Mouse (Mus musculus): ENCODE results near the gene Sipa1l3. TPM values are rescaled to one million over a fixed set of nuclear protein-coding genes. Genes with fewer than 3 reads are reported as not detected.

Gene Sipa1l3
- polyA plus RNA-seq, 1 experiment from 2014 or later: 22.0 TPM

GRCm38 (mm10) chr7:29402015-29402414 is 116.4 kb downstream of the Sipa1l3 start:
- no peak overlapping the region for H3K4me2 ChIP-seq (replicated peaks; ENCODE audit: low read depth, low read length)

DNA sequence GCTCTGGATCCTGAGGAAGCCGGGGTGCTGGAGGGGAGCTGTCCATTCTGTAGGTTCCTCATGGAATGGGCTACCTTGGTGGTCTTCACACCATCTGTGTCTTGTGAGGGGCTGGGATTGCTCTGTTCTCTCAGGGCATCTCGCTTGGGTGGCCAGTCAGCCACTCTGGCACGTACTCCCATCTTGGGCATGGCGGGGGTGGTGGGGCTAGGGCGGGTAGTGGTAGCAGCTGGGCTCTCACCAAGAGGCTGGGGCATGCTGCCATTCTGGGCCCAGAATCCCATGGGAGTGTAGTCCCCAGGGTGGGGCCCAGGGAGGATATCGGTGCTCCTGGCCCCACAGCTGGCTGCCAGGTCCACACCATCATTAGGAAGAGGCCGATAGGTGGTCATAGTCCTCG is 118.0 kb downstream of the Sipa1l3 start:
- no peak overlapping the region for H3K4me3 ChIP-seq (ENCODE audit: low read depth, low read length)
- H3K4me2 ChIP-seq (replicated peaks; ENCODE audit: low read depth, low read length): no peak overlapping the region
- no peak for ATAC-seq (ENCODE audit: insufficient number of reproducible peaks, insufficient read depth, low FRiP score, low read depth)
- 97% methylated on average over 8 of the region's 8 CpGs for WGBS
- H3K36me3 ChIP-seq (ENCODE audit: control insufficient read depth, insufficient read depth, low read length): peaks cover 28% of the 10 kb centered on the region
- H3K9me3 ChIP-seq (ENCODE audit: control insufficient read depth, low read depth, low read length): no peaks in the 10 kb centered on the region
- no peaks in the 10 kb centered on the region for H3K27me3 ChIP-seq (ENCODE audit: control insufficient read depth, insufficient read depth, low read length)
- no peak overlapping the region for H3K9ac ChIP-seq (replicated peaks; ENCODE audit: low read depth, low read length)
- H3K4me1 ChIP-seq (ENCODE audit: control insufficient read depth, insufficient read depth, low read length): no peaks in the 10 kb centered on the region
- no peak overlapping the region for H3K27ac ChIP-seq (ENCODE audit: low read length)

More at GRCm38 (mm10) chr7:29402015-29402414, 116.4 kb downstream of the Sipa1l3 start:
- no peaks in the 10 kb centered on the region for H3K4me1 ChIP-seq (ENCODE audit: control insufficient read depth, insufficient read depth, low read length)
- ATAC-seq (ENCODE audit: insufficient number of reproducible peaks, insufficient read depth, low FRiP score, low read depth): no peak
- no peaks in the 10 kb centered on the region for H3K27me3 ChIP-seq (ENCODE audit: control insufficient read depth, insufficient read depth, low read length)
- no peaks in the 10 kb centered on the region for H3K9me3 ChIP-seq (ENCODE audit: control insufficient read depth, low read depth, low read length)
- peaks cover 18% of the 10 kb centered on the region for H3K36me3 ChIP-seq (ENCODE audit: control insufficient read depth, insufficient read depth, low read length)
- no peak overlapping the region for H3K4me3 ChIP-seq (ENCODE audit: low read depth, low read length)
- H3K9ac ChIP-seq (replicated peaks; ENCODE audit: low read depth, low read length): no peak overlapping the region
- WGBS: 94% methylated on average over 4 of the region's 4 CpGs
- H3K27ac ChIP-seq (ENCODE audit: low read length): no peak overlapping the region

GRCm38 (mm10) chr7:29399056-29399455 is 119.4 kb downstream of the Sipa1l3 start:
- Histone ChIP-seq H3K36me3 (ENCODE audit: control insufficient read depth, insufficient read depth, low read length) (peaks cover 39% of the 10 kb centered on the region), H3K4me1 (ENCODE audit: control insufficient read depth, insufficient read depth, low read length) (no peaks in the 10 kb centered on the region), H3K27me3 (ENCODE audit: control insufficient read depth, insufficient read depth, low read length) (no peaks in the 10 kb centered on the region), H3K9me3 (ENCODE audit: control insufficient read depth, low read depth, low read length) (no peaks in the 10 kb centered on the region), H3K4me2 (replicated peaks; ENCODE audit: low read depth, low read length) (no peak overlapping the region), H3K9ac (replicated peaks; ENCODE audit: low read depth, low read length) (no peak overlapping the region), H3K4me3 (ENCODE audit: low read depth, low read length) (no peak overlapping the region), H3K27ac (ENCODE audit: low read length) (no peak overlapping the region)
- ATAC-seq (ENCODE audit: insufficient number of reproducible peaks, insufficient read depth, low FRiP score, low read depth): no peak
- 94% methylated on average over 9 of the region's 9 CpGs for WGBS

DNA sequence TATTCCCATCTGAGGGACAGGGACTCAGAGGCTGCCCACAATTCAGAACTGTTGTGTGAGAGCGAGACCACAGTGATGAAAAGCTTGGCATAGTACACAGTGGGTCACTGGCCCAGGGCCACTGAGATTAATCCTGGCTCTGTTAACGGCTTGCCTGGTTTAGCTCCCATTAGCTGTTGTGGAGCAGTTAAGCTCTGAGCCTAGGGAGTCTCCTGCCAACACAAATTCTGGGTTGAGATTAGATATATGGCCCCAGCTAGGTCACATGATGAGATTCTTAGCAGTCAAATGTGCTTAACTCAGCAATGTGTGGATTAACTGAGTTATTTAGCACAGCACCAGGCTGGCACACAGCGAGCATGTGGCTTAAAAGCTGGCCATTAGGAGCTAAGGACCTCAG is 121.0 kb downstream of the Sipa1l3 start:
- H3K4me1 ChIP-seq (ENCODE audit: control insufficient read depth, insufficient read depth, low read length): no peaks in the 10 kb centered on the region
- 71% methylated on average over 3 of the region's 3 CpGs for WGBS
- no peak overlapping the region for H3K4me2 ChIP-seq (replicated peaks; ENCODE audit: low read depth, low read length)
- no peaks in the 10 kb centered on the region for H3K27me3 ChIP-seq (ENCODE audit: control insufficient read depth, insufficient read depth, low read length)
- peaks cover 41% of the 10 kb centered on the region for H3K36me3 ChIP-seq (ENCODE audit: control insufficient read depth, insufficient read depth, low read length)
- H3K9me3 ChIP-seq (ENCODE audit: control insufficient read depth, low read depth, low read length): no peaks in the 10 kb centered on the region
- no peak overlapping the region for H3K4me3 ChIP-seq (ENCODE audit: low read depth, low read length)
- H3K27ac ChIP-seq (ENCODE audit: low read length): no peak overlapping the region
- H3K9ac ChIP-seq (replicated peaks; ENCODE audit: low read depth, low read length): no peak overlapping the region
- ATAC-seq (ENCODE audit: insufficient number of reproducible peaks, insufficient read depth, low FRiP score, low read depth): no peak

DNA sequence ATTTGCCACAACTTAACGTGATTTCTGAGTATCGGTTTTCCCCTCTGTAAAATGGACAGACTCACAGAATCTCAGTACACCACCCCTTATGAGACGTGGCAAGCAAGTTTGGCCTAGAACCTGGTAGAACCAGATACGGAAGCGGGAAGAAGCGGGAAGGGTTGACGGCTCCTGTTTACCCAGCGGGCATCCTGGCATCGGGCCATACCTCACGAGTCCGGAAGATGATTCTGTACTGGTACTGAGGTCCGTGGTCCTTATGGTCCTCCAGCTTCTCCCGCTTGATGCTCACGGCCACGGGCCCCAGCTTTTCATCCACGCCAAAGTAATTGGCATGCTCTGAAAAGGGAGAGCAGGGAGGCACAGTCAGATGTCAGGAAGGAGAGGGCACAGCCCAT is 121.5 kb downstream of the Sipa1l3 start:
- Histone ChIP-seq H3K4me1 (ENCODE audit: control insufficient read depth, insufficient read depth, low read length) (0 out of 2 replicates have a peak, but pooled peaks cover 2% of the 10 kb centered on the region), H3K4me2 (replicated peaks; ENCODE audit: low read depth, low read length) (no peak overlapping the region), H3K9ac (replicated peaks; ENCODE audit: low read depth, low read length) (no peak overlapping the region), H3K27ac (ENCODE audit: low read length) (no peak overlapping the region), H3K36me3 (ENCODE audit: control insufficient read depth, insufficient read depth, low read length) (peaks cover 41% of the 10 kb centered on the region), H3K27me3 (ENCODE audit: control insufficient read depth, insufficient read depth, low read length) (no peaks in the 10 kb centered on the region), H3K4me3 (ENCODE audit: low read depth, low read length) (no peak overlapping the region), H3K9me3 (ENCODE audit: control insufficient read depth, low read depth, low read length) (no peaks in the 10 kb centered on the region)
- ATAC-seq (ENCODE audit: insufficient number of reproducible peaks, insufficient read depth, low FRiP score, low read depth): no peak
- 93% methylated on average over 16 of the region's 16 CpGs for WGBS

DNA sequence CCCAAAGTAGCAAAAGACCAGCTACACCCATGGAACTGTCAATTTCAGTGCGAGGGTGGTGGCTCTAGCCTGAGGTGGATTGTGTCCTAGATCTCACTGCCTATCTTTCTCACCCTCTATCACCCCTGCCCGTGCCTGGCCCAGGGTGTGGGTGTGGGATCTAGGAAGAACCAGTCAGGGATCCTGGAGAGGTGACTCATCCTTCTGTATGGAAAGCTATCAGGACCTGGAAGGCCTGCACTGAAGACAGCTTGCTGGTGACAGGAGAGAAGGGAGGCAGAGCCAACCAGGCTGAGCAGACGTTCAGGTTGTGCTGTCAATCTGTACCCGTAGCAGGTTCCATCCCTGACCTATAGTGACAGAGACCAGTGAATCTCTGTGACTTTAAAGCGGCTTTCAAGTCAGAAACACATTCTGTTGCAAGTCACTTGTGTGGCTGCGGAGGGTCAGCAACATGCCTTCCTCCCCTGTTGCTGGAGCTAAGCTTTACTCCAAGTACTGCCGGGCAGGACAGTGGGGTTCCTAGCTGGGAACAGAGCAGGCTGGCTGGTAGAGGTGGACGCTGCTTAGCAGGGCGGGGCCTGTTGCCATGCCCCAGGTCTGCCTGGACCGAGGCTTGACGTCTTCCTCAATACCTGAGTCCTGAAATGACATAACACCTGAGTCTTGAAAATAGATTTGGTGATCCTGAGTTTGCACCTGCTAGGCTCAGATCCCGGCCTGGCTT is 122.1 kb downstream of the Sipa1l3 start:
- no peak overlapping the region for H3K4me3 ChIP-seq (ENCODE audit: low read depth, low read length)
- no peaks in the 10 kb centered on the region for H3K9me3 ChIP-seq (ENCODE audit: control insufficient read depth, low read depth, low read length)
- no peak for ATAC-seq (ENCODE audit: insufficient number of reproducible peaks, insufficient read depth, low FRiP score, low read depth)
- H3K27ac ChIP-seq (ENCODE audit: low read length): no peak overlapping the region
- no peaks in the 10 kb centered on the region for H3K27me3 ChIP-seq (ENCODE audit: control insufficient read depth, insufficient read depth, low read length)
- H3K4me2 ChIP-seq (replicated peaks; ENCODE audit: low read depth, low read length): no peak overlapping the region
- peaks cover 41% of the 10 kb centered on the region for H3K36me3 ChIP-seq (ENCODE audit: control insufficient read depth, insufficient read depth, low read length)
- 0 out of 2 replicates have a peak, but pooled peaks cover 3% of the 10 kb centered on the region for H3K4me1 ChIP-seq (ENCODE audit: control insufficient read depth, insufficient read depth, low read length)
- 91% methylated on average over 12 of the region's 12 CpGs for WGBS
- H3K9ac ChIP-seq (replicated peaks; ENCODE audit: low read depth, low read length): no peak overlapping the region

DNA sequence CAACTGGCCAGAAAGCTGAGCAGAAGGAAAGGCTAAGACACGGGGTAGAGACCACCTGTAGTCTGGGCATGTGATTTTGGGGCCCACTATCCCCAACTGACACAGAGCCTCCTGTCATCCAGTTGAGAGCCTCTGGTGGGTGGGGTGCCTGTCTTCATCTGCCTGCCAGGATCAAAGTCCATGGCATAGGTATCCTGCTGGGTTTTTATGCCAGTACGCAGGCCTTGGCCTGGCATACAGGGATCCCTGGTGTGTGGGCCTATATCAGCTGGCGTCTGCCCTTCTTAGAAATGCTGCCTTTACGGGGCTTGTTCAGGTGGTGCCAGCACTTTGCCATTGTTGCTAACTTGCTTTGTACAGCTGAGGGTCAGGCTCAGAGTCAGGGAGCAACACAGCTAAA is 123.3 kb downstream of the Sipa1l3 start:
- Histone ChIP-seq H3K9ac (replicated peaks; ENCODE audit: low read depth, low read length) (no peak overlapping the region), H3K36me3 (ENCODE audit: control insufficient read depth, insufficient read depth, low read length) (peaks cover 36% of the 10 kb centered on the region), H3K9me3 (ENCODE audit: control insufficient read depth, low read depth, low read length) (no peaks in the 10 kb centered on the region), H3K27ac (ENCODE audit: low read length) (no peak overlapping the region), H3K4me2 (replicated peaks; ENCODE audit: low read depth, low read length) (no peak overlapping the region), H3K4me3 (ENCODE audit: low read depth, low read length) (no peak overlapping the region), H3K4me1 (ENCODE audit: control insufficient read depth, insufficient read depth, low read length) (0 out of 2 replicates have a peak, but pooled peaks cover 3% of the 10 kb centered on the region), H3K27me3 (ENCODE audit: control insufficient read depth, insufficient read depth, low read length) (no peaks in the 10 kb centered on the region)
- 87% methylated on average over 4 of the region's 4 CpGs for WGBS
- no peak for ATAC-seq (ENCODE audit: insufficient number of reproducible peaks, insufficient read depth, low FRiP score, low read depth)

DNA sequence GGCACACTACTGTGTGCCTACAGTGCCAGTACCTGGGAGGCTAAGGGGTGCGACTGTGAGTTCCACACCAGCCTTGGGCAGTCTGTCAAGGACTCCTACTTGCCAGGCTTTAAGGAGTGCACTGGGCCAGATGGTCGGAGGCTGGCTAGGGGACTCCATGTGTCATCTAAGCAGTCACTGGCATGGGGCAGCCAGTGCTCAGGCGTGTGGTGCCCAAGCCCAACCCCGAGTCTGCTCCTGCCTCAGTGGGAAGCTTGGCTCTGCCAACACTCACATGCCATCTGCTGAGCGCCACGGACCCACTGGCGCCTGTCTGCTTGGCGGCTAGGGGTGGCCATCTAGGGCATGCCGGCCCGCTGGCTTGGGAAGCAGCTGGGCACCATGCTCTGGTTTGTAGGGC is 125.1 kb downstream of the Sipa1l3 start:
- 95% methylated on average over 10 of the region's 10 CpGs for WGBS
- no peak for ATAC-seq (ENCODE audit: insufficient number of reproducible peaks, insufficient read depth, low FRiP score, low read depth)
- H3K27ac ChIP-seq (ENCODE audit: low read length): no peak overlapping the region

DNA sequence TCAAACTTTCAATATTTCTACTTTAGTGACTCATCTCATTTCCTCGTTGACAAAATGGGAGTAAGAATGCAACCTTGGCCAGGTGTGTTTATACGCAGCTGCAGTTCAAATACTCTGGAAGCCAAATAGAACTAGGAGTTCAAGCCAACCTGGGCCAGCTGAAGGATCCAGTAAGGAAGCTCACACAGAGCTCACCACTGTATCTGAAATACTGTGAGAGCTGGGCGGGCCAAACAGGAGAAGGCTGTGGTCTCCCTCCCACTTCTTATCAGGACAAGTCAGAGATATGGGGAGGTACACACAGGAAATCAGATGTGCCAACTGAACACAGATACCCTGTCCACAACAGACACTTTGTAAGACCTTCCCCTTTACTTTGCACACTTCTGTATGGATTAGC is 125.6 kb downstream of the Sipa1l3 start:
- Histone ChIP-seq H3K4me3 (ENCODE audit: low read depth, low read length) (no peak overlapping the region), H3K27me3 (ENCODE audit: control insufficient read depth, insufficient read depth, low read length) (no peaks in the 10 kb centered on the region), H3K9ac (replicated peaks; ENCODE audit: low read depth, low read length) (no peak overlapping the region), H3K27ac (ENCODE audit: low read length) (no peak overlapping the region), H3K36me3 (ENCODE audit: control insufficient read depth, insufficient read depth, low read length) (peaks cover 28% of the 10 kb centered on the region), H3K4me2 (replicated peaks; ENCODE audit: low read depth, low read length) (no peak overlapping the region), H3K9me3 (ENCODE audit: control insufficient read depth, low read depth, low read length) (no peaks in the 10 kb centered on the region), H3K4me1 (ENCODE audit: control insufficient read depth, insufficient read depth, low read length) (0 out of 2 replicates have a peak, but pooled peaks cover 3% of the 10 kb centered on the region)
- ATAC-seq (ENCODE audit: insufficient number of reproducible peaks, insufficient read depth, low FRiP score, low read depth): no peak
- WGBS: 63% methylated on average over 3 of the region's 3 CpGs

More for the DNA sequence above, 125.1 kb downstream of the Sipa1l3 start:
- Histone ChIP-seq H3K9me3 (ENCODE audit: control insufficient read depth, low read depth, low read length) (no peaks in the 10 kb centered on the region), H3K4me2 (replicated peaks; ENCODE audit: low read depth, low read length) (no peak overlapping the region), H3K27me3 (ENCODE audit: control insufficient read depth, insufficient read depth, low read length) (no peaks in the 10 kb centered on the region), H3K36me3 (ENCODE audit: control insufficient read depth, insufficient read depth, low read length) (peaks cover 28% of the 10 kb centered on the region), H3K4me1 (ENCODE audit: control insufficient read depth, insufficient read depth, low read length) (0 out of 2 replicates have a peak, but pooled peaks cover 3% of the 10 kb centered on the region), H3K4me3 (ENCODE audit: low read depth, low read length) (no peak overlapping the region), H3K9ac (replicated peaks; ENCODE audit: low read depth, low read length) (no peak overlapping the region)

Measured in stomach, embryonic 14.5 days (tissue).